Mouse (Mus musculus): ENCODE measurements around the gene Gm28308. TPM values are rescaled to one million over a fixed set of nuclear protein-coding genes. Genes with fewer than 3 reads are reported as not detected.

Gm28308 gene
- polyA plus RNA-seq, 1 experiment from 2014 or later: not detected

GRCm38 (mm10) chr6:52244471-52245039 lies 31.4 kb upstream of the Gm28308 start:
- Histone ChIP-seq H3K27ac (no peak overlapping the region), H3K27me3 (peaks cover 100% of the 10 kb centered on the region), H3K9ac (no peak overlapping the region), H3K4me1 (peaks cover 15% of the 10 kb centered on the region), H3K36me3 (no peaks in the 10 kb centered on the region), H3K4me3 (no peak overlapping the region; the same call in 1 of the 2 replicates), H3K9me3 (no peaks in the 10 kb centered on the region), H3K4me2 (no peak overlapping the region)
- no peak for ATAC-seq (ENCODE audit: borderline replicate concordance, extremely low read depth, low FRiP score, low TSS enrichment)
- WGBS: 2% methylated on average over 23 of the region's 23 CpGs

- H3K4me2 ChIP-seq: no peak overlapping the region
- WGBS: 4% methylated on average over 12 of the region's 12 CpGs
- H3K4me3 ChIP-seq: no peak overlapping the region
- no peak overlapping the region for H3K9ac ChIP-seq
- no peak for ATAC-seq (ENCODE audit: borderline replicate concordance, extremely low read depth, low FRiP score, low TSS enrichment)
- no peak overlapping the region for H3K27ac ChIP-seq
- H3K36me3 ChIP-seq: no peaks in the 10 kb centered on the region
- H3K4me1 ChIP-seq: peaks cover 11% of the 10 kb centered on the region
- no peaks in the 10 kb centered on the region for H3K9me3 ChIP-seq
- peaks cover 99% of the 10 kb centered on the region for H3K27me3 ChIP-seq
Measured at GRCm38 (mm10) chr6:52243681-52244121, 30.6 kb upstream of the Gm28308 start.

GRCm38 (mm10) chr6:52242801-52243332 lies 29.7 kb upstream of the Gm28308 start:
- Histone ChIP-seq H3K36me3 (no peaks in the 10 kb centered on the region), H3K9ac (no peak overlapping the region), H3K4me2 (no peak overlapping the region), H3K9me3 (no peaks in the 10 kb centered on the region), H3K4me1 (peaks cover 11% of the 10 kb centered on the region), H3K27me3 (peaks cover 98% of the 10 kb centered on the region), H3K4me3 (no peak overlapping the region), H3K27ac (no peak overlapping the region)
- WGBS: 4% methylated on average over 4 of the region's 4 CpGs
- ATAC-seq (ENCODE audit: borderline replicate concordance, extremely low read depth, low FRiP score, low TSS enrichment): no peak

GRCm38 (mm10) chr6:52241001-52241621 lies 28.0 kb upstream of the Gm28308 start:
- ATAC-seq (ENCODE audit: borderline replicate concordance, extremely low read depth, low FRiP score, low TSS enrichment): no peak
- no peak overlapping the region for H3K4me3 ChIP-seq
- no peak overlapping the region for H3K4me2 ChIP-seq

GRCm38 (mm10) chr6:52240389-52241000 lies 27.4 kb upstream of the Gm28308 start, which contains the start of gene Hoxa10:
Hoxa10 (minus strand) TSS chr6:52240854.
- no peak within 1 kb of the TSS for H3K27ac ChIP-seq
- peak within 1 kb of the TSS; percentile 36 for H3K4me2 ChIP-seq
- peaks cover 8% of the 10 kb centered on the region for H3K4me1 ChIP-seq
- 1% methylated on average over 35 of the region's 35 CpGs for WGBS
- no peak within 1 kb of the TSS for H3K9ac ChIP-seq
- no peaks in the 10 kb centered on the region for H3K9me3 ChIP-seq
- peak within 1 kb of the TSS; percentile 19; the same call in 1 of the 2 replicates for H3K4me3 ChIP-seq
- ATAC-seq (ENCODE audit: borderline replicate concordance, extremely low read depth, low FRiP score, low TSS enrichment): peak; percentile 64; the same call in 1 of the 2 replicates
- H3K36me3 ChIP-seq: no peaks in the 10 kb centered on the region
- H3K27me3 ChIP-seq: peaks cover 98% of the 10 kb centered on the region

More at GRCm38 (mm10) chr6:52241001-52241621, 28.0 kb upstream of the Gm28308 start:
- H3K27me3 ChIP-seq: peaks cover 98% of the 10 kb centered on the region
- H3K9me3 ChIP-seq: no peaks in the 10 kb centered on the region
- H3K4me1 ChIP-seq: peaks cover 11% of the 10 kb centered on the region
- no peak overlapping the region for H3K9ac ChIP-seq
- WGBS: 10% methylated on average over 9 of the region's 9 CpGs
- no peak overlapping the region for H3K27ac ChIP-seq
- H3K36me3 ChIP-seq: no peaks in the 10 kb centered on the region

- H3K27ac ChIP-seq: no peak overlapping the region
- H3K9ac ChIP-seq: no peak overlapping the region
- no peaks in the 10 kb centered on the region for H3K36me3 ChIP-seq
- peaks cover 98% of the 10 kb centered on the region for H3K27me3 ChIP-seq
- peaks cover 3% of the 10 kb centered on the region; the same call in 1 of the 2 replicates for H3K4me1 ChIP-seq
- H3K4me2 ChIP-seq: peak overlapping the region; percentile 36
- peak overlapping the region; percentile 19; the same call in 1 of the 2 replicates for H3K4me3 ChIP-seq
- WGBS: 2% methylated on average over 30 of the region's 30 CpGs
- peak; percentile 12; the same call in 1 of the 2 replicates for ATAC-seq (ENCODE audit: borderline replicate concordance, extremely low read depth, low FRiP score, low TSS enrichment)
- no peaks in the 10 kb centered on the region for H3K9me3 ChIP-seq
Measured at GRCm38 (mm10) chr6:52239625-52240388, 26.7 kb upstream of the Gm28308 start.

- H3K4me1 ChIP-seq: peaks cover 10% of the 10 kb centered on the region; the same call in 1 of the 2 replicates
- no peak for ATAC-seq (ENCODE audit: borderline replicate concordance, extremely low read depth, low FRiP score, low TSS enrichment)
- no peak overlapping the region for H3K4me2 ChIP-seq
- peaks cover 98% of the 10 kb centered on the region for H3K27me3 ChIP-seq
- no peaks in the 10 kb centered on the region for H3K36me3 ChIP-seq
- no peak overlapping the region for H3K27ac ChIP-seq
- 3% methylated on average over 7 of the region's 7 CpGs for WGBS
- H3K4me3 ChIP-seq: no peak overlapping the region
- no peak overlapping the region for H3K9ac ChIP-seq
- H3K9me3 ChIP-seq: no peaks in the 10 kb centered on the region
Measured at GRCm38 (mm10) chr6:52238976-52239375, 25.8 kb upstream of the Gm28308 start.

- Histone ChIP-seq H3K9ac (no peak overlapping the region), H3K9me3 (no peaks in the 10 kb centered on the region), H3K27me3 (peaks cover 98% of the 10 kb centered on the region), H3K27ac (no peak overlapping the region), H3K4me1 (peaks cover 12% of the 10 kb centered on the region; the same call in 1 of the 2 replicates), H3K4me3 (no peak overlapping the region), H3K4me2 (no peak overlapping the region), H3K36me3 (no peaks in the 10 kb centered on the region)
- no peak for ATAC-seq (ENCODE audit: borderline replicate concordance, extremely low read depth, low FRiP score, low TSS enrichment)
- 2% methylated on average over 7 of the region's 7 CpGs for WGBS
Measured at GRCm38 (mm10) chr6:52238155-52238545, 25.0 kb upstream of the Gm28308 start.

- WGBS: 11% methylated on average over 10 of the region's 10 CpGs
- Histone ChIP-seq H3K9ac (no peak overlapping the region), H3K27ac (no peak overlapping the region), H3K4me3 (no peak overlapping the region), H3K4me2 (no peak overlapping the region), H3K4me1 (peaks cover 12% of the 10 kb centered on the region; the same call in 1 of the 2 replicates), H3K36me3 (no peaks in the 10 kb centered on the region), H3K27me3 (peaks cover 98% of the 10 kb centered on the region), H3K9me3 (no peaks in the 10 kb centered on the region)
- ATAC-seq (ENCODE audit: borderline replicate concordance, extremely low read depth, low FRiP score, low TSS enrichment): no peak
Measured at GRCm38 (mm10) chr6:52237346-52238154, 24.4 kb upstream of the Gm28308 start.

- Histone ChIP-seq H3K27me3 (peaks cover 98% of the 10 kb centered on the region), H3K4me1 (peaks cover 12% of the 10 kb centered on the region; the same call in 1 of the 2 replicates), H3K36me3 (no peaks in the 10 kb centered on the region), H3K4me2 (no peak overlapping the region), H3K9me3 (no peaks in the 10 kb centered on the region), H3K27ac (no peak overlapping the region), H3K9ac (no peak overlapping the region), H3K4me3 (no peak overlapping the region)
- WGBS: 7% methylated on average over 3 of the region's 3 CpGs
- no peak for ATAC-seq (ENCODE audit: borderline replicate concordance, extremely low read depth, low FRiP score, low TSS enrichment)
Measured at GRCm38 (mm10) chr6:52236806-52237205, 23.7 kb upstream of the Gm28308 start.

- Histone ChIP-seq H3K9me3 (no peaks in the 10 kb centered on the region), H3K36me3 (no peaks in the 10 kb centered on the region), H3K27me3 (peaks cover 96% of the 10 kb centered on the region), H3K4me1 (peaks cover 12% of the 10 kb centered on the region; the same call in 1 of the 2 replicates), H3K4me3 (no peak overlapping the region), H3K27ac (no peak overlapping the region), H3K4me2 (no peak overlapping the region), H3K9ac (no peak overlapping the region)
- WGBS: 21% methylated on average over 6 of the region's 6 CpGs
- no peak for ATAC-seq (ENCODE audit: borderline replicate concordance, extremely low read depth, low FRiP score, low TSS enrichment)
Measured at GRCm38 (mm10) chr6:52235866-52236265, 22.7 kb upstream of the Gm28308 start.
